Mouse (Mus musculus): ENCODE results near the gene Rab20. TPM values are rescaled to one million over a fixed set of nuclear protein-coding genes. Genes with fewer than 3 reads are reported as not detected.
"Not testable (repeated sequence)": the region's sequence is repeated elsewhere in the genome, so short reads cannot be mapped to it uniquely, and the experiment has no call there.

Rab20 gene
- polyA plus RNA-seq, 1 experiment from 2014 or later = 0.99 TPM

DNA sequence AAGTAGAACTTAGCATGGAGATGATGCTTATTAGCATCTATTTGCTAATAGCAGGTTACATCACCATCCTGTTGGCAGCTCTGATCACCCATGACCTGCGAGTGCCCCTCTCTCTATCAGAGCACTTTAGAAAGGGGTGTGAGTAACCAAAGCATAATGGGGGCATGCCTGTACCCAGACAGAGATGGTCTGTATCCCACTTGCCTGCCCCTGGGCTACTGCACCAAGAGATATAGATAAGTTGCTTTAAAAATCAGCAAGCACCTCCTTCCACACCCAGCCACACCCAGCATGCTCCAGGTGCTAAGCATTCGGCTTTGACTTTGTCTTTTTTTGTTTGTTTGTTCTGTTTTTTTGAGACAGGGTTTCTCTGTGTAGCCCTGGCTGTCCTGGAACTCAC, 2.6 kb downstream of the Rab20 start:
- Histone ChIP-seq H3K36me3 (no peaks in the 10 kb centered on the region), H3K27me3 (ENCODE audit: low read depth, poor library complexity, severe bottlenecking) (peaks cover 84% of the 10 kb centered on the region), H3K4me3 (0 out of 2 replicates have a peak overlapping the region, but pooled peaks have one; percentile 62), H3K9me3 (replicated peaks) (no peaks in the 10 kb centered on the region), H3K27ac (no peak overlapping the region), H3K4me1 (peaks cover 62% of the 10 kb centered on the region)
- 2% methylated on average over 2 of the region's 2 CpGs for WGBS
- DNase-seq (ENCODE audit: low spot score) = no peak

DNA sequence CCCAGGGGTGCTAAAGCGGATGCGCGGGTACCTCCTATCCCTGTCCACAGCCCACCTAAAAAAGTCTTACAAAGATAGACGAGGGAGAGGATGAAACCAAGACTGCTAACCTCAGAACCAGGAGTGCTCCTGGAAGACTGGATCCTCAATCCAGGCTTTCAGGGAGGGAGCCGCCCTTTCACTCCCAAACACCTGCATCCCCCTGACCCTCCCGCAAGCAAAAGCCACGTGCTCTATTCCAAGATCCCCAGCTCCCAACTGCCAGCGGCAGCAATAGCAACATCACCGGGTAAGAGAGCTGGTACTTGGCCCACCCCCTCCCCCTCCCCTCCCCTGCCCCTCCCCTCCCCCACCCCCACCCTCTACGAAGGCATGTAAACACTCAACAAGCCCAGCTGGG, 3.1 kb downstream of the Rab20 start:
- no peaks in the 10 kb centered on the region for H3K9me3 ChIP-seq (replicated peaks)
- DNase-seq (ENCODE audit: low spot score) = no peak
- H3K4me1 ChIP-seq = peaks cover 61% of the 10 kb centered on the region
- 3% methylated on average over 9 of the region's 10 CpGs for WGBS
- H3K36me3 ChIP-seq = no peaks in the 10 kb centered on the region
- H3K4me3 ChIP-seq = no peak overlapping the region
- no peak overlapping the region for H3K27ac ChIP-seq
- peaks cover 84% of the 10 kb centered on the region for H3K27me3 ChIP-seq (ENCODE audit: low read depth, poor library complexity, severe bottlenecking)

- Histone ChIP-seq H3K4me1 (peaks cover 52% of the 10 kb centered on the region), H3K36me3 (no peaks in the 10 kb centered on the region), H3K9me3 (replicated peaks) (no peaks in the 10 kb centered on the region), H3K27me3 (ENCODE audit: low read depth, poor library complexity, severe bottlenecking) (peaks cover 63% of the 10 kb centered on the region), H3K27ac (peak overlapping the region; percentile 2; the same call in 1 of the 2 replicates), H3K4me3 (no peak overlapping the region)
- WGBS = 20% methylated on average over 4 of the region's 4 CpGs
- no peak for DNase-seq (ENCODE audit: low spot score)
Observed at GRCm38 (mm10) chr8:11473072-11473471, 5.4 kb downstream of the Rab20 start.

- no peak for DNase-seq (ENCODE audit: low spot score)
- no peaks in the 10 kb centered on the region for H3K36me3 ChIP-seq
- no peak overlapping the region for H3K27ac ChIP-seq
- H3K4me1 ChIP-seq = peaks cover 37% of the 10 kb centered on the region
- H3K27me3 ChIP-seq (ENCODE audit: low read depth, poor library complexity, severe bottlenecking) = peaks cover 46% of the 10 kb centered on the region
- no peak overlapping the region for H3K4me3 ChIP-seq
- 61% methylated on average over 8 of the region's 8 CpGs for WGBS
- H3K9me3 ChIP-seq (replicated peaks) = no peaks in the 10 kb centered on the region
Observed at GRCm38 (mm10) chr8:11471309-11471708, 7.2 kb downstream of the Rab20 start.

GRCm38 (mm10) chr8:11470694-11471093, 7.8 kb downstream of the Rab20 start:
- 83% methylated on average over 7 of the region's 7 CpGs for WGBS

DNA sequence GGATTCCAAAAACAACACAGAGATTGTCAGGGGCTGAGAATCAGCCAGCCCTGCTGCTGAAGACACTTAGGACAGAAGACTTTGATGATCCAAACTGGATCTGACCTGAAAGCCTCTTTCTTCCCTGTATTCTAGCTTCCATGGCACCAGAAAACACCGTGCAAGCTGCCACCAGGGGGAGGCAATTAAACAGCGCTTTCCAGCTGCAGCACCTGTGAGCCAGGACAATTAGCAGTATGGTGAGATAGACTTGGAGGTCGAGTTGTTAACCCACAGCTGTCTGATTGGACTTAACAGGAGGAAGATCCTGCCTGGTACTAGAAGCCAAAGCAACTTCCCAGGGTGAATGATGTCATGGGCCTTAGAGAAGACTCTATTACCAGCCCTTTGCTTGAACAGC, 9.4 kb downstream of the Rab20 start:
- 3% methylated on average over 3 of the region's 3 CpGs for WGBS
- Histone ChIP-seq H3K36me3 (no peaks in the 10 kb centered on the region), H3K4me3 (no peak overlapping the region), H3K9me3 (replicated peaks) (no peaks in the 10 kb centered on the region), H3K4me1 (peaks cover 22% of the 10 kb centered on the region; the same call in 1 of the 2 replicates), H3K27me3 (ENCODE audit: low read depth, poor library complexity, severe bottlenecking) (peaks cover 24% of the 10 kb centered on the region), H3K27ac (no peak overlapping the region)
- DNase-seq (ENCODE audit: low spot score) = peak; percentile 60

More at GRCm38 (mm10) chr8:11470694-11471093, 7.8 kb downstream of the Rab20 start:
- Histone ChIP-seq H3K27me3 (ENCODE audit: low read depth, poor library complexity, severe bottlenecking) (peaks cover 40% of the 10 kb centered on the region), H3K4me1 (peaks cover 31% of the 10 kb centered on the region), H3K9me3 (replicated peaks) (no peaks in the 10 kb centered on the region), H3K27ac (no peak overlapping the region), H3K36me3 (no peaks in the 10 kb centered on the region), H3K4me3 (no peak overlapping the region)
- DNase-seq (ENCODE audit: low spot score) = no peak

DNA sequence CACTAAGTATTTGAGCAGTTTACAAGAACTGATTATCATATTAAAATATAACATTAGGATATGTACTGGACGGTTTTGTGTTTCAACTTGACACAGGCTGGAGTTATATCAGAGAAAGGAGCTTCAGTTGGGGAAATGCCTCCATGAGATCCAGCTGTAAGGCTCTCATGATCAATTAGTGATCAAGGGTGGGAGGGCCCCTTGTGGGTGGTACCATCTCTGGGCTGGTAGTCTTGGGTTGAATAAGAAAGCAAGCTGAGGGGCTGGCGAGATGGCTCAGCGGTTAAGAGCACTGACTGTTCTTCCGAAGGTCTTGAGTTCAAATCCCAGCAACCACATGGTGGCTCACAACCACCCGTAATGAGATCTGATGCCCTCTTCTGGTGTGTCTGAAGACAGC, 12.0 kb downstream of the Rab20 start:
- not testable (repeated sequence) for H3K9me3 ChIP-seq (replicated peaks); DNase-seq (ENCODE audit: low spot score); H3K36me3 ChIP-seq; H3K4me1 ChIP-seq; H3K4me3 ChIP-seq; H3K27ac ChIP-seq
- 93% methylated on average over 5 of the region's 5 CpGs for WGBS
- peaks cover 14% of the 10 kb centered on the region for H3K27me3 ChIP-seq (ENCODE audit: low read depth, poor library complexity, severe bottlenecking)

DNA sequence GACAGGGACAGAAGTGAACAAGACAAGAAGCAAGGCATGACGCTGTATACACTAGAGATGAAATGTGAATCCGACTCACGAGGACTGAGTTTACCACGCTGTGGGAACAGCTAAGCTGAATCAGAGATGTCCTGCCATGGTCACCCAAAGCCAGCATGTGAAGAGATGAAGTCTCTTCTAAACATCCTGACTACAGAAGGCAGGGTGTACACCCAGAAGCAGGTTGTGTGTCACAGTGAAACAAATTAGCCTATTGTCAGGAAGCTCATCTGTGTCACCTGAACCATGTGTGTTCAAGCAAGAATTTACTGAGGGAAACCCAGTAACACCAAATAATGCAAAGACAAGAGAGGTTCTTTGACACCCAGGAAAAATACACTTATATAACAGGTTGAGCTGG, 12.9 kb downstream of the Rab20 start:
- H3K27me3 ChIP-seq (ENCODE audit: low read depth, poor library complexity, severe bottlenecking) = peaks cover 5% of the 10 kb centered on the region; the same call in 1 of the 2 replicates
- 96% methylated on average over 4 of the region's 4 CpGs for WGBS

GRCm38 (mm10) chr8:11464707-11464964, 13.9 kb downstream of the Rab20 start:
- H3K4me3 ChIP-seq = no peak overlapping the region
- 83% methylated on average over 3 of the region's 3 CpGs for WGBS
- no peaks in the 10 kb centered on the region for H3K27me3 ChIP-seq (ENCODE audit: low read depth, poor library complexity, severe bottlenecking)
- peaks cover 4% of the 10 kb centered on the region; the same call in 1 of the 2 replicates for H3K4me1 ChIP-seq
- no peaks in the 10 kb centered on the region for H3K9me3 ChIP-seq (replicated peaks)
- no peak overlapping the region for H3K27ac ChIP-seq
- H3K36me3 ChIP-seq = no peaks in the 10 kb centered on the region
- DNase-seq (ENCODE audit: low spot score) = no peak

More for the DNA sequence above, 12.9 kb downstream of the Rab20 start:
- Histone ChIP-seq H3K4me3 (no peak overlapping the region), H3K27ac (no peak overlapping the region), H3K36me3 (no peaks in the 10 kb centered on the region), H3K9me3 (replicated peaks) (no peaks in the 10 kb centered on the region), H3K4me1 (peaks cover 4% of the 10 kb centered on the region; the same call in 1 of the 2 replicates)
- no peak for DNase-seq (ENCODE audit: low spot score)

- 77% methylated on average over 12 of the region's 12 CpGs for WGBS
- no peaks in the 10 kb centered on the region for H3K27me3 ChIP-seq (ENCODE audit: low read depth, poor library complexity, severe bottlenecking)
- no peaks in the 10 kb centered on the region for H3K9me3 ChIP-seq (replicated peaks)
- peaks cover 4% of the 10 kb centered on the region; the same call in 1 of the 2 replicates for H3K4me1 ChIP-seq
- H3K36me3 ChIP-seq = no peaks in the 10 kb centered on the region
- H3K27ac ChIP-seq = no peak overlapping the region
- H3K4me3 ChIP-seq = no peak overlapping the region
- DNase-seq (ENCODE audit: low spot score) = no peak
Observed at GRCm38 (mm10) chr8:11463889-11464706, 14.4 kb downstream of the Rab20 start.

GRCm38 (mm10) chr8:11463541-11463888, 15.0 kb downstream of the Rab20 start:
- H3K9me3 ChIP-seq (replicated peaks) = no peaks in the 10 kb centered on the region
- H3K27ac ChIP-seq = no peak overlapping the region
- H3K27me3 ChIP-seq (ENCODE audit: low read depth, poor library complexity, severe bottlenecking) = no peaks in the 10 kb centered on the region
- WGBS = 96% methylated on average over 2 of the region's 2 CpGs
- no peaks in the 10 kb centered on the region for H3K36me3 ChIP-seq
- H3K4me3 ChIP-seq = no peak overlapping the region
- peaks cover 7% of the 10 kb centered on the region; the same call in 1 of the 2 replicates for H3K4me1 ChIP-seq
- no peak for DNase-seq (ENCODE audit: low spot score)

GRCm38 (mm10) chr8:11462641-11463040, 15.9 kb downstream of the Rab20 start:
- Histone ChIP-seq H3K27ac (no peak overlapping the region), H3K9me3 (replicated peaks) (no peaks in the 10 kb centered on the region), H3K4me1 (peaks cover 15% of the 10 kb centered on the region), H3K27me3 (ENCODE audit: low read depth, poor library complexity, severe bottlenecking) (no peaks in the 10 kb centered on the region), H3K4me3 (no peak overlapping the region), H3K36me3 (no peaks in the 10 kb centered on the region)
- DNase-seq (ENCODE audit: low spot score) = no peak
- WGBS = 88% methylated on average over 4 of the region's 4 CpGs

GRCm38 (mm10) chr8:11461847-11462246, 16.7 kb downstream of the Rab20 start:
- Histone ChIP-seq H3K9me3 (replicated peaks) (no peaks in the 10 kb centered on the region), H3K4me3 (no peak overlapping the region), H3K4me1 (peaks cover 15% of the 10 kb centered on the region), H3K27ac (no peak overlapping the region), H3K36me3 (no peaks in the 10 kb centered on the region), H3K27me3 (ENCODE audit: low read depth, poor library complexity, severe bottlenecking) (no peaks in the 10 kb centered on the region)
- no peak for DNase-seq (ENCODE audit: low spot score)
- 42% methylated on average over 2 of the region's 2 CpGs for WGBS

DNA sequence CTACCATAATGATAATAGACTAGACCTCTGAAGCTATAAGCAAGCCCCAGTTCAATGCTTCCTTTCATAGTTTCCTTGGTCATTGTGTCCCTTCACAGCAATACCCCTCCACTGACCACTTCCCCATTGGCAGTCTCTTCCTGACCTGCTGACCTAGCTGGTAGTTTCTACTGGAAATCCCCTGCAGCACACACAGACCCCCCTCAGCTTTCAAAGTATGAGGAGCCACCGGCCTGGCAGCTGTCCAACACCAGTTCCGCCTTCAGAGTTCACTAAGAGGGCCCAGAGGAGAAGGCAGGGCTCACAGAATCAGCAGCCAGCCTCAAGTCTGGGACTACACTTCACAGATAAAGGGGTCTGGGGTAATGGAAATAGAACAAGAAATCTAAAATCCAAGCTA, 17.6 kb downstream of the Rab20 start:
- no peaks in the 10 kb centered on the region for H3K9me3 ChIP-seq (replicated peaks)
- WGBS = 71% methylated on average over 2 of the region's 2 CpGs
- H3K4me1 ChIP-seq = peaks cover 15% of the 10 kb centered on the region
- no peaks in the 10 kb centered on the region for H3K27me3 ChIP-seq (ENCODE audit: low read depth, poor library complexity, severe bottlenecking)
- DNase-seq (ENCODE audit: low spot score) = no peak
- no peaks in the 10 kb centered on the region for H3K36me3 ChIP-seq
- no peak overlapping the region for H3K4me3 ChIP-seq
- H3K27ac ChIP-seq = no peak overlapping the region
